Mouse (Mus musculus): ENCODE measurements around the gene Ddx11. TPM values are rescaled to one million over a fixed set of nuclear protein-coding genes. Genes with fewer than 3 reads are reported as not detected.

The Ddx11 gene
- polyA plus RNA-seq, 1 experiment = 6.7 TPM

DNA sequence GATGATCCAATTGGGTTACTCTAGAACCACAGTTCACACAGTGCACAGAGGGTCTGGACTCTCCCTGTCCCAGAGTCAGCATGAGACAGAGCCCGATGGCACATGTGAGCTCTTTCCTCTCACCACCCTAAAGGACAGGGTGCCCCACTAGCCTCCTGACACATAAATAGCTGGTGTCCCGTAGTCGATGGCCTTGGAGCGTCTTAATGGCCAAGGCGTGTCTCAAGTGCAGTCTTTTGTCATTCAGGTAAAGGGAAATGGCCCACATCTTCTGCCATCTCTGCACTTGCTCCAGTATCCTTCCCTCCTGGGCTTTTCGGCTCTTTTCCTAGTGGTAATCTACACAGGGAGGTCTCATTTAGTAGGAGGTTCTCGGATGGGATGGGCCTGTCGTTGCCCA is 67.3 kb downstream of the Ddx11 start:
- 89% methylated on average over 8 of the region's 8 CpGs for WGBS
- Histone ChIP-seq H3K4me1 (ENCODE audit: control insufficient read depth, insufficient read depth, insufficient read length) (no peaks in the 10 kb centered on the region), H3K27ac (ENCODE audit: insufficient read depth, low read length) (no peak overlapping the region), H3K36me3 (ENCODE audit: control insufficient read depth, insufficient read depth, low read length) (no peaks in the 10 kb centered on the region), H3K27me3 (ENCODE audit: control insufficient read depth, insufficient read depth, low read length) (no peaks in the 10 kb centered on the region), H3K4me3 (ENCODE audit: extremely low read depth, insufficient read depth, insufficient read length) (no peak overlapping the region)
- TF ChIP-seq POLR2A (IDR thresholded peaks at IDR 0.05; ENCODE audit: low read depth, low read length) (no peak), CTCF (IDR thresholded peaks at IDR 0.05; ENCODE audit: extremely low read depth, insufficient read depth, insufficient read length, insufficient replicate concordance) (no peak)
- DNase-seq (ENCODE audit: low read depth in 1 of 2, low spot score in 2 of 2) = no peak

DNA sequence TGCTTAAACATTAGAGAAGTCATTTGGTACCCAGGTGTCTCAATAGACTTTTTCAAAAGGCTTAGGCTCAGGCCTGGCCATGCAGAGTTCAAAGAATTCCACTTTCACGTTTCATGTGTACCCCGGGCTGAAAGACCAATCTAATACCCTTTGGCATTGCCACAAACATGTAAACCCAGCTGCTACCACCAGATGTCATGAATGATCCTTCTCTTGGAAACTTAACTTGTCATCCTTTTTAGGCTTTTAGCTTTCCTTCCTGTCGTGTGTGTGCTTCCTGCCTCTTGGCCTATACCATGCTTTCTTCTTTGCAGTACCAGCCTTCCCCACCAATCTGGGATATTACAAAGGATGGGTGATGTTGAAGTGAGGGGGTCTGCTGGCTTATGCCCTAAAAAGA is 73.7 kb downstream of the Ddx11 start:
- DNase-seq (ENCODE audit: low read depth in 1 of 2, low spot score in 2 of 2) = no peak

More for the DNA sequence above, 73.7 kb downstream of the Ddx11 start:
- H3K4me3 ChIP-seq (ENCODE audit: extremely low read depth, insufficient read depth, insufficient read length) = no peak overlapping the region
- H3K36me3 ChIP-seq (ENCODE audit: control insufficient read depth, insufficient read depth, low read length) = no peaks in the 10 kb centered on the region
- 16% methylated on average over 3 of the region's 3 CpGs for WGBS
- H3K4me1 ChIP-seq (ENCODE audit: control insufficient read depth, insufficient read depth, insufficient read length) = no peaks in the 10 kb centered on the region
- TF ChIP-seq POLR2A (IDR thresholded peaks at IDR 0.05; ENCODE audit: low read depth, low read length) = no peak
- no peak for TF ChIP-seq CTCF (IDR thresholded peaks at IDR 0.05; ENCODE audit: extremely low read depth, insufficient read depth, insufficient read length, insufficient replicate concordance)
- no peak overlapping the region for H3K27ac ChIP-seq (ENCODE audit: insufficient read depth, low read length)
- H3K27me3 ChIP-seq (ENCODE audit: control insufficient read depth, insufficient read depth, low read length) = no peaks in the 10 kb centered on the region

Other genes starting within 250 kb of the Ddx11 start
- 22.7 and 26.6 TPM in 2 replicates for gene Ralbp1, start 237.7 kb upstream of the Ddx11 start, polyA plus RNA-seq (2012; rRNA removed)
- 12.9 and 17.3 TPM in 2 replicates for gene Twsg1, start 172.3 kb upstream of the Ddx11 start, polyA plus RNA-seq (2012; rRNA removed)
- gene Ankrd12, start 46.4 kb upstream of the Ddx11 start, polyA plus RNA-seq (2012; rRNA removed) = 3.5 and 3.9 TPM in 2 replicates
- 15.3 and 16.4 TPM in 2 replicates for gene Ndufv2, start 22.0 kb upstream of the Ddx11 start, polyA plus RNA-seq (2012; rRNA removed)
- 36.3 and 43.7 TPM in 2 replicates for gene Washc1, start 12.0 kb upstream of the Ddx11 start, polyA plus RNA-seq (2012; rRNA removed)